In the genomic region with DNA sequence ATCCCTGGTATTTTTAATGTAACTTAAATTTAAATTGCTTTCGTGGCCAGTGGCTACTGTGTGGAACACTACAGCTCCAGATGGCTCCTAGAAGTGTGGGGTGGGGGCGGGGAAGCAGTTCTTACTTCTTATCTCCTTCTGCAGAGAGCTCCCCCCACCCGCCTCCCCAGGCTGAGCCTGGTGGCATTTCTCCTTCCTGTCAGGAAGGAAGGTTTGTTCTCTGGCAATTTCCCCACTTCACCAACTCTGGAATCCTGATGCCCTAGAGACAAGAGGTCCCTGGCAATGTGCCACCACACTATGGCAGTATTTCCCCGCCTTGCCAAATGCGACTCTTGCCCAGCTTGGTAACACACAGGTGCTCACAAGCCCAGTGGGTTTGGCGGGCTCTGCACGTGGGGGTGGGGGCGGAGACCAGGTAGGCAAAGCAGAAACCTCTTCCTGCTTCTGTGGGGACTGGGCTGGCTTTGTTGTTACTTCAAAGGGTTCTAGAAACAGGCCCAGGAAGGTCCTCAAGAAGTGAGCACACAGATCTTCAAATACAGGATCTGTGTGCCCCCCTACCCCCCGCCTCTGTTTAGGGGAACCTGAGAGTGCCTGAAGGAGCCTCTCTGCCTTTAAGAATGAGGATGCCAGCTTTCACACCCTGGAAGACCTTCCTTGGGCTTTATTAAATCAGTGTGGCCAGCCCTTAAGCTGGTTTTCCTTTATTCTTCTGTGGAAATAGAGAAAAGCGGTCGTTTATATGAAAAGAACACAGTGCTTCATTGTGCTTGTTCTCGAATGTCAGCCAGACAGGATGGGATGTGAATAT, we compare ENCODE assay signal across 8 mouse cellular contexts. TPM values are rescaled to one million over a fixed set of nuclear protein-coding genes. Genes with fewer than 3 reads are reported as not detected.
DNase-seq lines count a peak whose midpoint lies in the region; ATAC-seq and TF ChIP-seq lines count a peak whose summit lies in the region.

No protein-coding gene starts in this region.

- peaks cover 38% of the 10 kb centered on the region for H3K4me1 ChIP-seq in embryonic facial prominence, embryonic 10.5 days
- H3K4me1 ChIP-seq in hindbrain, embryonic 12.5 days, result peaks cover 38% of the 10 kb centered on the region
- peaks cover 31% of the 10 kb centered on the region for H3K4me1 ChIP-seq in limb, embryonic 14.5 days (ENCODE audit: control insufficient read depth, insufficient read depth, low read length)

- H3K4me3 ChIP-seq in embryonic facial prominence, embryonic 10.5 days, result no peak overlapping the region
- H3K4me3 ChIP-seq in hindbrain, embryonic 12.5 days, result no peak overlapping the region
- H3K4me3 ChIP-seq in limb, embryonic 14.5 days (replicated peaks; ENCODE audit: low read length), result no peak overlapping the region

- H3K27ac ChIP-seq in embryonic facial prominence, embryonic 10.5 days (replicated peaks), result peak overlapping the region; percentile 81
- H3K27ac ChIP-seq in hindbrain, embryonic 12.5 days, result peak overlapping the region; percentile 82
- peak overlapping the region; percentile 86 for H3K27ac ChIP-seq in limb, embryonic 14.5 days (replicated peaks; ENCODE audit: low read depth, low read length)

- H3K4me2 ChIP-seq in hindbrain, embryonic 12.5 days (replicated peaks), result 0 out of 2 replicates have a peak overlapping the region, but pooled peaks have one; percentile 11
- peak overlapping the region; percentile 73 for H3K4me2 ChIP-seq in limb, embryonic 14.5 days (replicated peaks; ENCODE audit: low read depth, low read length, severe bottlenecking)

- no peak for ATAC-seq in hindbrain, embryonic 12.5 days (ENCODE audit: low FRiP score)
- no peak for ATAC-seq in limb, embryonic 14.5 days (ENCODE audit: low FRiP score, low read depth)

- no peaks in the 10 kb centered on the region for H3K27me3 ChIP-seq in embryonic facial prominence, embryonic 10.5 days (replicated peaks; ENCODE audit: low read depth, poor library complexity, severe bottlenecking)
- no peaks in the 10 kb centered on the region for H3K27me3 ChIP-seq in hindbrain, embryonic 12.5 days
- H3K27me3 ChIP-seq in limb, embryonic 14.5 days (ENCODE audit: control insufficient read depth, insufficient read depth, low read length), result no peaks in the 10 kb centered on the region

- 56% methylated on average over 12 of the region's 12 CpGs for WGBS in embryonic facial prominence, embryonic 10.5 days
- 57% methylated on average over 12 of the region's 12 CpGs for WGBS in hindbrain, embryonic 12.5 days
- 45% methylated on average over 12 of the region's 12 CpGs for WGBS in limb, embryonic 14.5 days

- TF ChIP-seq POLR2A in limb, embryonic 14.5 days (IDR thresholded peaks at IDR 0.05; ENCODE audit: borderline replicate concordance, extremely low read depth, insufficient read depth, insufficient read length), result no peak

- H3K36me3 ChIP-seq in embryonic facial prominence, embryonic 10.5 days (replicated peaks), result no peaks in the 10 kb centered on the region
- no peaks in the 10 kb centered on the region for H3K36me3 ChIP-seq in hindbrain, embryonic 12.5 days
- H3K36me3 ChIP-seq in limb, embryonic 14.5 days (ENCODE audit: control insufficient read depth, insufficient read depth, low read length), result no peaks in the 10 kb centered on the region

- no peaks in the 10 kb centered on the region for H3K9me3 ChIP-seq in embryonic facial prominence, embryonic 10.5 days
- H3K9me3 ChIP-seq in hindbrain, embryonic 12.5 days (replicated peaks), result no peaks in the 10 kb centered on the region
- H3K9me3 ChIP-seq in limb, embryonic 14.5 days (ENCODE audit: control insufficient read depth, low read length), result no peaks in the 10 kb centered on the region

- H3K9ac ChIP-seq in hindbrain, embryonic 12.5 days, result peak overlapping the region; percentile 10; the same call in 1 of the 2 replicates
- 0 out of 2 replicates have a peak overlapping the region, but pooled peaks have one; percentile 12 for H3K9ac ChIP-seq in limb, embryonic 14.5 days (ENCODE audit: low read depth, low read length, severe bottlenecking)

- DNase-seq in spleen, adult 18-20 months, result peak; percentile 47 to 51
- DNase-seq in spleen, adult 12 weeks (ENCODE audit: low spot score), result no peak
- no peak for DNase-seq in embryonic facial prominence, embryonic 10.5 days (ENCODE audit: low spot score)
- peak; percentile 30 for DNase-seq in limb, embryonic 14.5 days (ENCODE audit: low spot score)
- peak; percentile 87 for DNase-seq in naive thymus-derived CD4-positive, alpha-beta T cell, adult 2 months (ENCODE audit: low read depth)
- no peak for DNase-seq in c-Kit-positive CD71-positive TER-119-positive erythroid progenitor cells, embryonic 14.5 days (ENCODE audit: low spot score)
- DNase-seq in embryo, embryonic 10 days (ENCODE audit: low spot score), result no peak

RNA-seq across cellular contexts. Expression of a gene that starts 4.4 kb away (rescaled TPM):
- polyA plus RNA-seq in embryonic facial prominence, embryonic 10.5 days (2016; fragmentation: Nextera tagmentation; extraction: Ambion mirVana), result 1.3 and 1.6 TPM in 2 replicates
- 2.7 and 2.9 TPM in 2 replicates for polyA plus RNA-seq in hindbrain, embryonic 12.5 days (2016; fragmentation: Nextera tagmentation; extraction: Ambion mirVana)
- polyA plus RNA-seq in limb, embryonic 14.5 days (2012; rRNA removed), result not detected in 2 replicates
- 0.75 and 0.89 TPM in 2 replicates for polyA plus RNA-seq in limb, embryonic 14.5 days (2014; fragmentation: Nextera tagmentation; extraction: Ambion mirVana)

RNA-seq across cellular contexts. Expression of a gene that starts 28.9 kb away (rescaled TPM):
- polyA plus RNA-seq in embryonic facial prominence, embryonic 10.5 days (2016; fragmentation: Nextera tagmentation; extraction: Ambion mirVana), result 25.7 and 27.2 TPM in 2 replicates
- polyA plus RNA-seq in hindbrain, embryonic 12.5 days (2016; fragmentation: Nextera tagmentation; extraction: Ambion mirVana), result 55.9 and 58.9 TPM in 2 replicates
- 42.9 and 47.0 TPM in 2 replicates for polyA plus RNA-seq in limb, embryonic 14.5 days (2012; rRNA removed)
- polyA plus RNA-seq in limb, embryonic 14.5 days (2014; fragmentation: Nextera tagmentation; extraction: Ambion mirVana), result 43.5 and 45.3 TPM in 2 replicates

Comparison
In these comparisons a context has a peak if more than half of its experiments do, and no peak if none do; other contexts are left out.
1. DNase-seq: peak in spleen, adult 18-20 months (2 of 2), limb, embryonic 14.5 days (single experiment) and naive thymus-derived CD4-positive, alpha-beta T cell, adult 2 months (single experiment); none in spleen, adult 12 weeks (single experiment), embryonic facial prominence, embryonic 10.5 days (single experiment), c-Kit-positive CD71-positive TER-119-positive erythroid progenitor cells, embryonic 14.5 days (single experiment) and embryo, embryonic 10 days (single experiment).
2. Peak in every context shown above with its lines, with median percentiles within 50 percentile points of each other: H3K27ac ChIP-seq.